28 mouse cellular contexts compared by ENCODE assay signal in the genomic region with DNA sequence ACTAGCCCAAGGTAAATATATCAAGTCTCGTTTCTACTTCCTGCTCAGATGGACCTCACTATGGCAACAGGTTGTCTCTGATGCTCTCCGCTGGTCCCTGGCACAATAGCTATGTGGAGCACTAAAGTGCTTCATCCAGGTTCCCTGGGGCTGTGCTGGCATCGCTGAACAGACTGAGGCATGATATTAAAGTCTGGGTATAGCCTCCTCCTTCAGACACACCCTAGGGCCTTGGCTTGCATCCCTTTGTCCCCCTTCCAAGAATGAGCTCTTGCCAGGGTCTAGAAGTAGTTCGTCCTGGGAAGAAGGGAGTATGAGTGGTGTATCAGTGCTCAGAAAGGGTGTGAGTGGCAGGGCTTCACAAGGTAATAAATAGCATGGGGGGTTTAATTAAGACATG.
DNase-seq lines count a peak whose midpoint lies in the region; ATAC-seq and TF ChIP-seq lines count a peak whose summit lies in the region.
"Had no signal": no experiment of that assay in that cellular context is flagged by ENCODE, and none has a peak within 500 bp of the region (broad histone marks: within the 10 kb centered on the region; RNA-seq: fewer than 3 reads in every experiment).

No protein-coding gene starts in this region.

- H3K9ac ChIP-seq in hindbrain, postnatal 0 days (replicated peaks; ENCODE audit: low read length) = no peak overlapping the region
- H3K9ac ChIP-seq: embryonic facial prominence, embryonic 13.5 days; heart, embryonic 15.5 days; hindbrain, embryonic 13.5 days; kidney, embryonic 15.5 days; limb, embryonic 13.5 days; lung, embryonic 15.5 days; midbrain, embryonic 12.5 days had no signal

- H3K36me3 ChIP-seq in hindbrain, postnatal 0 days (ENCODE audit: insufficient read depth, low read length) = no peaks in the 10 kb centered on the region
- no peaks in the 10 kb centered on the region for H3K36me3 ChIP-seq in hindbrain, embryonic 10.5 days
- H3K36me3 ChIP-seq: embryonic facial prominence, embryonic 13.5 days; heart, embryonic 15.5 days; hindbrain, embryonic 13.5 days; kidney, embryonic 15.5 days; limb, embryonic 13.5 days; lung, embryonic 15.5 days; midbrain, embryonic 12.5 days had no signal

- H3K4me3 ChIP-seq in hindbrain, postnatal 0 days (ENCODE audit: low read length) = no peak overlapping the region
- no peak overlapping the region for H3K4me3 ChIP-seq in hindbrain, embryonic 10.5 days
- H3K4me3 ChIP-seq: embryonic facial prominence, embryonic 13.5 days; erythroblast, embryonic 14.5 days; heart, embryonic 15.5 days; hindbrain, embryonic 13.5 days; kidney, embryonic 15.5 days; limb, embryonic 13.5 days; lung, embryonic 15.5 days; megakaryocyte, embryonic 14.5 days; midbrain, embryonic 12.5 days had no signal

- no peak overlapping the region for H3K27ac ChIP-seq in hindbrain, postnatal 0 days
- H3K27ac ChIP-seq in hindbrain, embryonic 10.5 days = no peak overlapping the region
- H3K27ac ChIP-seq: embryonic facial prominence, embryonic 13.5 days; heart, embryonic 15.5 days; hindbrain, embryonic 13.5 days; kidney, embryonic 15.5 days; limb, embryonic 13.5 days; lung, embryonic 15.5 days; midbrain, embryonic 12.5 days had no signal

- H3K9me3 ChIP-seq in hindbrain, postnatal 0 days (ENCODE audit: low read length) = no peaks in the 10 kb centered on the region
- H3K9me3 ChIP-seq in hindbrain, embryonic 10.5 days = no peaks in the 10 kb centered on the region
- H3K9me3 ChIP-seq: embryonic facial prominence, embryonic 13.5 days; heart, embryonic 15.5 days; hindbrain, embryonic 13.5 days; kidney, embryonic 15.5 days; limb, embryonic 13.5 days; lung, embryonic 15.5 days; megakaryocyte, embryonic 14.5 days; midbrain, embryonic 12.5 days had no signal

- ATAC-seq in hindbrain, postnatal 0 days = peak; percentile 45; the same call in 1 of the 2 replicates
- no peak for ATAC-seq in CD4-positive, CD25-positive, alpha-beta regulatory T cell, adult 4 months
- ATAC-seq: activated CD4-positive, CD25-positive, alpha-beta regulatory T cell, adult 4 months; intestine, postnatal 0 days had no signal

- WGBS in hindbrain, postnatal 0 days = 58% methylated on average over 4 of the region's 4 CpGs
- WGBS in hindbrain, embryonic 10.5 days = 81% methylated on average over 4 of the region's 4 CpGs

- H3K4me2 ChIP-seq in hindbrain, postnatal 0 days (ENCODE audit: low read depth, low read length) = no peak overlapping the region
- H3K4me2 ChIP-seq: embryonic facial prominence, embryonic 13.5 days; heart, embryonic 15.5 days; hindbrain, embryonic 13.5 days; kidney, embryonic 15.5 days; limb, embryonic 13.5 days; liver, embryonic 11.5 days; lung, embryonic 15.5 days; midbrain, embryonic 12.5 days had no signal

- peak; percentile 80 to 85 for DNase-seq in cerebellum, postnatal 14 days
- DNase-seq in cerebellum, adult 9-10 months = no peak
- DNase-seq in hindbrain, postnatal 0 days (ENCODE audit: low spot score) = peak; percentile 47
- DNase-seq in hindbrain, embryonic 10.5 days (ENCODE audit: low spot score) = no peak
- peak; percentile 61 for DNase-seq in brain, embryonic 14.5 days (ENCODE audit: low read depth)
- peak; percentile 8 for DNase-seq in cerebellum, postnatal 36 days
- no peak for DNase-seq in right cerebral cortex, adult 2 months (ENCODE audit: low spot score in 2 of 2)
- DNase-seq: adrenal gland, adult 8-10 months; B cell, adult 2 months; embryo, embryonic 11 days; kidney, postnatal 25 days; lung, postnatal 4 days; spleen, adult 18-20 months; thymus, postnatal 14 days had no signal

- no peak for TF ChIP-seq CTCF in hindbrain, postnatal 0 days (IDR thresholded peaks at IDR 0.05; ENCODE audit: low read depth)
- TF ChIP-seq CTCF in brain, embryonic 14.5 days (IDR thresholded peaks at IDR 0.05; ENCODE audit: borderline replicate concordance, extremely low read depth, insufficient read depth, insufficient read length) = no peak

- H3K27me3 ChIP-seq in hindbrain, postnatal 0 days (ENCODE audit: insufficient read depth, low read length) = no peaks in the 10 kb centered on the region
- peaks cover 59% of the 10 kb centered on the region for H3K27me3 ChIP-seq in hindbrain, embryonic 10.5 days (ENCODE audit: insufficient read depth, poor library complexity, severe bottlenecking)
- H3K27me3 ChIP-seq: CH12.LX; heart, embryonic 15.5 days; lung, embryonic 15.5 days had no signal

- H3K4me1 ChIP-seq in hindbrain, postnatal 0 days (ENCODE audit: insufficient read depth, low read length) = no peaks in the 10 kb centered on the region
- no peaks in the 10 kb centered on the region for H3K4me1 ChIP-seq in hindbrain, embryonic 10.5 days (replicated peaks)
- H3K4me1 ChIP-seq: embryonic facial prominence, embryonic 13.5 days; heart, embryonic 15.5 days; hindbrain, embryonic 13.5 days; kidney, embryonic 15.5 days; limb, embryonic 13.5 days; lung, embryonic 15.5 days; megakaryocyte, embryonic 14.5 days; midbrain, embryonic 12.5 days had no signal

- TF ChIP-seq POLR2A in brain, embryonic 14.5 days (IDR thresholded peaks at IDR 0.05; ENCODE audit: borderline replicate concordance, extremely low read depth, insufficient read depth, insufficient read length, poor library complexity, severe bottlenecking) = no peak

Comparison
In these comparisons a context has a peak if more than half of its experiments do, and no peak if none do; other contexts are left out.
1. DNase-seq: peak in cerebellum, postnatal 14 days (2 of 2), hindbrain, postnatal 0 days (single experiment), brain, embryonic 14.5 days (single experiment) and cerebellum, postnatal 36 days (2 of 2); none in cerebellum, adult 9-10 months (single experiment), hindbrain, embryonic 10.5 days (single experiment) and right cerebral cortex, adult 2 months (0 of 2).